Mouse (Mus musculus) limb, embryonic 15.5 days (tissue): Measurements from ENCODE around the gene Adgrl3. TPM values are rescaled to one million over a fixed set of nuclear protein-coding genes. Genes with fewer than 3 reads are reported as not detected.
A peak's percentile ranks its signal among the peaks of the same experiment; 100 is the strongest.

ENCODE experiments used
- ATAC-seq: fragments of 200-750 bp; cut with Nextera tagmentation; 2 replicates; pipeline ENCODE4 v1.8.0; 2017; ENCODE audit warnings: low read depth, moderate TSS enrichment; ENCODE audit not compliant: insufficient number of reproducible peaks, low FRiP score, low TSS enrichment
- H3K27ac ChIP-seq: fragments of 300-500 bp; sonication (generic); 2 replicates; pipeline ENCODE4 v1.5.1; 2015; ENCODE audit warnings: moderate library complexity, mild to moderate bottlenecking, inconsistent platforms
- H3K27me3 ChIP-seq: fragments of 300-500 bp; sonication (generic); 2 replicates; pipeline ENCODE4 v1.6.1; 2015; ENCODE audit warnings: inconsistent platforms
- H3K36me3 ChIP-seq: fragments of 300-500 bp; sonication (generic); 2 replicates; pipeline ENCODE4 v1.6.1; 2015; ENCODE audit warnings: inconsistent platforms
- H3K4me1 ChIP-seq: fragments of 300-500 bp; sonication (generic); 2 replicates; pipeline ENCODE4 v1.6.1; 2015; ENCODE audit warnings: inconsistent platforms
- H3K4me2 ChIP-seq: fragments of 300-500 bp; sonication (generic); 2 replicates; pipeline ENCODE4 v1.6.1; 2015; ENCODE audit warnings: mild to moderate bottlenecking, inconsistent platforms
- H3K4me3 ChIP-seq: fragments of 300-500 bp; sonication (generic); 2 replicates; pipeline ENCODE4 v1.5.1; 2015; ENCODE audit warnings: mild to moderate bottlenecking, inconsistent platforms
- H3K9ac ChIP-seq: fragments of 300-500 bp; sonication (generic); 2 replicates; pipeline ENCODE4 v1.6.1; 2015; ENCODE audit warnings: inconsistent platforms
- H3K9me3 ChIP-seq: fragments of 300-500 bp; sonication (generic); 2 replicates; pipeline ENCODE4 v1.6.1; 2016; ENCODE audit warnings: inconsistent platforms
- WGBS: fragments of 180-500 bp; shearing (Covaris S2); methylation state at CpG from one replicate; pipeline ENCODE4 v1.1.7; 2015; 5-methylcytosine and 5-hydroxymethylcytosine counted together
- polyA plus RNA-seq: library from polyadenylated mRNA; unstranded; fragments of >200 nt; fragmentation: Nextera tagmentation; extraction: Ambion mirVana; gene quantifications from 2 replicates; pipeline ENCODE4 v1.2.1, GENCODE M21; 2015

The Adgrl3 gene
- polyA plus RNA-seq, 1 experiment from 2014 or later, result 32.4 TPM

DNA sequence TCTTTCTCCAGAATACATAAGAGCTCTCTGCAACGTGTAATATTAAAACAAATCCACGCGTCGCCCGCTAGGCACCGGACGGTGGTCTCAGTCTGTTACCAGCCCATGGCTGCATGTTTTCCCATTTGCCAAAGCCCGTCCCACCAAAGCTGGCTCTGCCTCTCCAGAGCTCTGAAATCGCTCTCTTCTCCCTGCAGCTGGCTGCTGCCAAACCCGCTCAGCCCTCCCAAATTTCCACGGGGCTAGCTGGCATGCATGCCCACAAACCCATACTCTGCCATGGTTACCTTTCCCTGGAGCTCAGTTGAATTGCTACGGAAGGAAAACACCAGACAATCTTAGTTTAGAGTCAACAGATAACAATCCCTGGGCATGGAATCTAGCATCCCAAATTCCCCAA lies 139.1 kb downstream of the Adgrl3 start:
- no peak overlapping the region for H3K4me2 ChIP-seq
- no peak overlapping the region for H3K4me3 ChIP-seq
- no peaks in the 10 kb centered on the region for H3K27me3 ChIP-seq
- H3K9ac ChIP-seq, result no peak overlapping the region
- ATAC-seq, result no peak
- H3K36me3 ChIP-seq, result no peaks in the 10 kb centered on the region
- H3K4me1 ChIP-seq, result peaks cover 4% of the 10 kb centered on the region
- no peak overlapping the region for H3K27ac ChIP-seq
- no peaks in the 10 kb centered on the region for H3K9me3 ChIP-seq
- 90% methylated on average over 12 of the region's 12 CpGs for WGBS

DNA sequence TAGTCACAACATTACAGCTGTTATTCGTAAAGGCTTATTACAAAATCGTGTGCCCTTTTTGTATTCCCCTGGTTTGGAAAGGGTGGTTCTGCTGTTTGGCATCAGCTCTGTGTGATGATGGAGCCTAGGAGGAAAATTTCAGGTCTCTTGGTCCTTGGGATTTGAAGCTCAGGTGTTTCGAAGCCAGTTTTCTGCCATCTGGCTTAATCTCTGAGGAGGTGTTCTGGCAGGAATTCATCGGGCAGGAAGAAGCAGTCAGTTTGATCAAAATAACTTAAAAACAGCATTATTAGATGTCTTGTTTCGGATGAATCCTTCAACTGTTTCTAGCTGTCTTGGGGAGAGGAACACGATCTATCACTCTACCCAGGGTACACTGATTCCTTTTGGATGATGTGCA lies 140.5 kb downstream of the Adgrl3 start:
- H3K36me3 ChIP-seq, result no peaks in the 10 kb centered on the region
- no peak overlapping the region for H3K9ac ChIP-seq
- no peak overlapping the region for H3K4me3 ChIP-seq
- WGBS, result 80% methylated on average over 6 of the region's 6 CpGs
- H3K4me2 ChIP-seq, result no peak overlapping the region
- no peak for ATAC-seq
- H3K4me1 ChIP-seq, result peaks cover 4% of the 10 kb centered on the region
- no peaks in the 10 kb centered on the region for H3K9me3 ChIP-seq
- no peaks in the 10 kb centered on the region for H3K27me3 ChIP-seq
- H3K27ac ChIP-seq, result no peak overlapping the region

DNA sequence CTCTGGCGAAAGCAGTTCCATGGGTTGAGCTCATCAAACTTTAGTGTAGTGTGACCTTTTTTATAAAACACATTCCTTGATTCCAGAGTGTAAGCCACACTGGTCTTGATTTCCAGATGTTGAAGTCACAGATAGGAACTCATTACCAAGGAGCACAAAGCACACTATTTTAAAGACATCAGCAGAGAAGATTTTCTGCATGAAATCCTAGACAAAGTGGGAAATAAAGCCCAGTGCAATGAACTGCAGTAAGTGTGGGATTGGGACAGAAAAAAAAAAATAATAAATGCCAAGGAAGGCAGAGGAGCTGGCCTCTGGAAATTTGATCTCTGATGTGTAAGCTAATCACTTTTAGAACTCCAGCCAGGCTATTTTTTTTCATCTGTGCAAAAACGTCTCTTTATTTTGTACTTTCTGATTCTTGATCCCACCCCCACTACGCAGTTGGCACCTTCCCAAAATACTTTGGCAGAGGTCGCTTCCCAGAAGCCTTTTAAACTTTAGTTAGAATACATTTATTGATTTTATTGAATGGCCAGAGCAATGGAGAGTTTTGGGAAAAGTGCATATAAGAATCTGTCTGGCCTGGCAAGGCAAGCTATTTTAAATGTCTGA lies 169.0 kb downstream of the Adgrl3 start:
- no peaks in the 10 kb centered on the region for H3K27me3 ChIP-seq
- H3K27ac ChIP-seq, result 0 out of 2 replicates have a peak overlapping the region, but pooled peaks have one; percentile 47
- ATAC-seq, result no peak
- 12% methylated on average over 4 of the region's 4 CpGs for WGBS
- peaks cover 6% of the 10 kb centered on the region for H3K4me1 ChIP-seq
- H3K36me3 ChIP-seq, result no peaks in the 10 kb centered on the region
- H3K4me2 ChIP-seq, result no peak overlapping the region
- H3K4me3 ChIP-seq, result no peak overlapping the region
- no peaks in the 10 kb centered on the region for H3K9me3 ChIP-seq
- H3K9ac ChIP-seq, result no peak overlapping the region

DNA sequence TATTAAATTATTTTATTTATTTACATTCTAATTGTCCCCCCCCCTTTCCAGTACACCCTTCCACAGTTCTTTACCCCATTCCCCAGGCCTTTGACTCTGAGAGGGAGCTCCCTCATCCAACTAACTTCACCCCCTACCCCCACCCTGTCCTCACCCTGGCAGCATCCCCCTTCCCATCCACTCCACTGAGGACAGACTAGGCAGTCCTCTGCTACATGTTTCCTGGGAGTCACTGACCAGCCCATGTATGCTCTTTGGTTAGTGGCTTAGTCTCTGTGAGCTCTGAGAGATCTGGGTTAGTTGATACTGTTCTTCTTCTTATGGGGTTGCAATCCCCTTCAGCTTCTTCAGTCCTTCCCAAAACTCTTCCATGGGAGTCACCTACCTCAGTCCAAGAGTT lies 180.4 kb downstream of the Adgrl3 start:
- H3K9me3 ChIP-seq, result no peaks in the 10 kb centered on the region
- no peak overlapping the region for H3K4me2 ChIP-seq
- no peak overlapping the region for H3K4me3 ChIP-seq
- no peaks in the 10 kb centered on the region for H3K36me3 ChIP-seq
- no peak for ATAC-seq
- H3K4me1 ChIP-seq, result no peaks in the 10 kb centered on the region
- H3K9ac ChIP-seq, result no peak overlapping the region
- no peaks in the 10 kb centered on the region for H3K27me3 ChIP-seq
- no peak overlapping the region for H3K27ac ChIP-seq

DNA sequence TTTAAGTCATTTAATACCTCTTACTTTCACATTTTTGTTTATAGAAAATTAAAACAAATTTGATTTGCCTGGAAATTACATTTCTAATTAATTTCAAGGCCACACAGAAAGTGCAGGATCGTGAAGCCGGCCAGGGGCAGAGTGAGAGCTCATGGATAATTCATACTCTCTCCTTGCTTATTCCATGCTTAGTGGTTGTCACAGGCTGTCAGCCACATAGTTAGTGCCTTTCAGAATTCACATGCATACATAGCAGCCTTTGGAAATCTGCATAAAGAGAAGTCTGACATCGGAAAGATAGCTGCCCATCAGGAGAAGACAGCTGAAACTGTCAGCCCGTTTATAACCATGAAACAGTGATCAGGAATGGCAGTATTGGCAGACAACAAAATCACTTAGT lies 181.9 kb downstream of the Adgrl3 start:
- Histone ChIP-seq H3K9ac (no peak overlapping the region), H3K27me3 (no peaks in the 10 kb centered on the region), H3K27ac (no peak overlapping the region), H3K4me2 (no peak overlapping the region), H3K9me3 (no peaks in the 10 kb centered on the region), H3K36me3 (no peaks in the 10 kb centered on the region), H3K4me3 (no peak overlapping the region), H3K4me1 (no peaks in the 10 kb centered on the region)
- ATAC-seq, result no peak
- 79% methylated on average over 4 of the region's 4 CpGs for WGBS

DNA sequence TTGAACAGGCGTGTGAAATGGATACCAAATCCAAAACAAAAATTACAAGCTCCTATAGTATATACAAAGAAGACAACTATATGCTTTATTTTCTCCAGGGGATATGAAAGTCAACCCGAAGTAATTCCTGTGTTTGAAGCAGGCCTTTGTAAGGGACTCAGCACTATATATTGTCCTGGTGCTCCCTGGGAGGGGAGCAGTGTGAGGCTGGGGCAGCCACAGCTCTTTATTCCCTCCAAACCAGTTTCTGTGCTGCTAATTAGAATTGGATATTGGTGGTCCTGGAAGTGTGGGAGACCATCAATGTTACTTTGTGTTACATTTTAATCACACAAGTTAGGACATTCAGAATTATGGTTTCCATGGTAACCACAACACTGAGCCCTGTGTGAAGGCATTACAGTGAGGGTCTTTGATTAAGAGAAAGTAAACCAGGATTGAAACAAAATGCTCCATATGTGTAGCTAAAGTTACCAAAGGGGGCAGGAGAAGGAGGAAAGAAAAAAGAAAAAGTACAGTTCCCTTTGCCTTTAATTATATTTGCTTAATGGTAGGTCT lies 198.6 kb downstream of the Adgrl3 start:
- no peak overlapping the region for H3K9ac ChIP-seq
- H3K4me2 ChIP-seq, result no peak overlapping the region
- peak overlapping the region; percentile 54; the same call in 1 of the 2 replicates for H3K27ac ChIP-seq
- no peaks in the 10 kb centered on the region for H3K27me3 ChIP-seq
- no peak overlapping the region for H3K4me3 ChIP-seq
- no peaks in the 10 kb centered on the region for H3K36me3 ChIP-seq
- H3K9me3 ChIP-seq, result no peaks in the 10 kb centered on the region
- WGBS, result 54% methylated on average over 2 of the region's 2 CpGs
- H3K4me1 ChIP-seq, result no peaks in the 10 kb centered on the region
- no peak for ATAC-seq

DNA sequence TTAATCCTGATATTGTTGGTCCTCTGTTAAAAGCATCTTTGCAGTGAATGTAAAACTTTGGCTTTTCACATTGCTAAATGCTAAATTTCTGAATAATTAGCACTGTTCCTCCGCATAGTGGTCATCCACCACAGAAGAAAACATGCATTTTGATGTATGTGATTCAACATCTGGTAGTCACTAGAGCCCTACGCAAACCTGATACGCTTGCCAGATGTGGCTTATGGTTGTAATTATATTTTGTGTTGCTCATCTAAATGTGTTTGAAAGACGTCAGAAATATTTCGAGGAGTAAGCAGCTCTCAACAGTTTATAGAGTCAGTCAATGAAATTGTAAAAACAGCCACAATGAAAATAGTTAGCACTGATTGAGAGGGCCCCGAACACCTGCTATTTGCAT lies 204.5 kb downstream of the Adgrl3 start:
- WGBS, result 32% methylated on average over 6 of the region's 6 CpGs
- no peaks in the 10 kb centered on the region for H3K27me3 ChIP-seq
- ATAC-seq, result no peak
- H3K4me2 ChIP-seq, result no peak overlapping the region
- H3K9ac ChIP-seq, result no peak overlapping the region
- H3K4me3 ChIP-seq, result no peak overlapping the region
- no peaks in the 10 kb centered on the region for H3K9me3 ChIP-seq
- H3K36me3 ChIP-seq, result no peaks in the 10 kb centered on the region
- no peak overlapping the region for H3K27ac ChIP-seq
- H3K4me1 ChIP-seq, result no peaks in the 10 kb centered on the region

DNA sequence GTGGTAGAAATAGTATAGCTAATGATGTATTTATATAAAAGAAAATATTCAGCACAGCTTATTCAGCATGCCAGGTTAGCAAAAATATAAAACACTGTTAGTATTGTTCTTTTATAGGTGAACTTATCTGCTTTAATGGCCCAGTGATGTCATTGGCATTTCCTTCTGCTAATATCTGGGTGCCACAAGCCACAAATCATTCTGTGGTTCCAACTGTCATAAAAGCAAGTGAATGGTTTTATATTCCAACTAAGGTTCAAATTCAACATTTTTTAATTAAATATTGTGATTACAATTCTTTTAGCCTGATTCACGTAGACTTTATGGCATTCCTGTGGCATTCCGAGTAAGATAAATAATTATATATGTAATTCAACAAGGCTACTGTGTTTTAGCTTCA lies 205.5 kb downstream of the Adgrl3 start:
- no peak overlapping the region for H3K4me2 ChIP-seq
- H3K27me3 ChIP-seq, result no peaks in the 10 kb centered on the region
- H3K4me3 ChIP-seq, result no peak overlapping the region
- H3K9me3 ChIP-seq, result no peaks in the 10 kb centered on the region
- H3K27ac ChIP-seq, result no peak overlapping the region
- no peak overlapping the region for H3K9ac ChIP-seq
- ATAC-seq, result no peak
- no peaks in the 10 kb centered on the region for H3K4me1 ChIP-seq
- 57% methylated on average over 2 of the region's 2 CpGs for WGBS
- H3K36me3 ChIP-seq, result no peaks in the 10 kb centered on the region

DNA sequence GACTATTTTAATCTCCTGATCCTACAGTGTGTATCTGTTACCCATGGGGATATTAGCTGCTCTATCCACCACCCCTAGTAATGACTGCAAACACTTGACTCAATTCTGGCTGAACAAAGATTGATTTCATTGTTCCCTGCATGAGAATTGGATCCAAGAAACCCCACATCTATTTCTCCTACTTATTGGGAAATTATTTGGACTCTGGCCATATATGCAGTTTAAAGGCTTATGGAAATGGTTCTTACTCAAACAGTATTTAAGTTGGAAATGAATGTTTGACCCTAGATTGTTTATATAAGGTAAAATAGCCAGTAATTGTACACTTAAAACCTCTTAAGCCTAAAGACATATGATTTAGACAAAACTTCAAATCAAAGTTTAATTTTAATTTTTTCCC lies 207.3 kb downstream of the Adgrl3 start:
- Histone ChIP-seq H3K9ac (no peak overlapping the region), H3K4me2 (no peak overlapping the region), H3K27me3 (no peaks in the 10 kb centered on the region), H3K27ac (no peak overlapping the region), H3K4me1 (no peaks in the 10 kb centered on the region), H3K4me3 (no peak overlapping the region), H3K36me3 (no peaks in the 10 kb centered on the region), H3K9me3 (no peaks in the 10 kb centered on the region)
- ATAC-seq, result no peak

DNA sequence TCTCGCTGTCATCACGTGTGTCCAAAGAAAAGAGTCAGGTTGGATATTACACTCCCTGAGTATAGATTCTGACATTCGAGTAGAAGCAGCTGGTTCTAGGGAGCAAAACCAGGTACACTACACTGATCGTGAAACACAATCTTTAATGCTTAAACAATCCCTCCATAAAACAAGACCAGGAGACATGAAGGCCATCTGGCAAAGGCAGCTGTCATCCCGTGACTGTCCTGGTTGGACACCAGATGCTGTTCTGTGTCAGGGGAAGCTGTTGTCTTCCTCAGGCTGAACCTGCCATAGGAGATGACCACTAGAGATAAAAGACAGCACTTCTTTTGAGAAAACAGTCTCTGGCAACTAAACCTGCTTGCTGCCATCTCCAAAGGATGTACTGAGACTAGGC lies 228.8 kb downstream of the Adgrl3 start:
- no peaks in the 10 kb centered on the region for H3K27me3 ChIP-seq
- H3K36me3 ChIP-seq, result no peaks in the 10 kb centered on the region
- ATAC-seq, result no peak
- WGBS, result 52% methylated on average over 5 of the region's 5 CpGs
- H3K27ac ChIP-seq, result no peak overlapping the region
- no peak overlapping the region for H3K4me2 ChIP-seq
- H3K4me3 ChIP-seq, result no peak overlapping the region
- H3K9ac ChIP-seq, result no peak overlapping the region
- H3K4me1 ChIP-seq, result no peaks in the 10 kb centered on the region
- H3K9me3 ChIP-seq, result no peaks in the 10 kb centered on the region

DNA sequence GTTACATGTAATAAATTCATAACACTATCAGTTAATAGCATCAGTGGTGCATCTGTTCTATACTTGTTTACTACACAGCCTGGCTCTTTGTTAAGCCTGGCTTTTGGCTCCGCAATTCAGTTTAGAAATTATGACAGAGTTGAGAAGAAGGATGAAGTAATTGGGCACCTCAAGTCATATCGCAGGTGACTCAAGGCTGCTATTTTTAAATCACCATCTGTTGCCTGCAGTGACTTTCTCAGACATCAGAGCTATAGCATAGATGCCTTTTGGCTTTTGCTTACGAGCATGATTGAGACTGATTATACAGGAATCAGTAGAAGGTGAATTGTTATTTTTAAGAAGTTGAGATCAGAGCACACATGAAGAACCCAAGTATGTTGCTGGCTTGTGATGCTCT lies 236.2 kb downstream of the Adgrl3 start:
- H3K27me3 ChIP-seq, result no peaks in the 10 kb centered on the region
- no peak overlapping the region for H3K9ac ChIP-seq
- no peak overlapping the region for H3K4me2 ChIP-seq
- H3K27ac ChIP-seq, result no peak overlapping the region
- ATAC-seq, result no peak
- no peaks in the 10 kb centered on the region for H3K36me3 ChIP-seq
- 77% methylated on average over 3 of the region's 3 CpGs for WGBS
- no peak overlapping the region for H3K4me3 ChIP-seq
- no peaks in the 10 kb centered on the region for H3K4me1 ChIP-seq
- H3K9me3 ChIP-seq, result no peaks in the 10 kb centered on the region

DNA sequence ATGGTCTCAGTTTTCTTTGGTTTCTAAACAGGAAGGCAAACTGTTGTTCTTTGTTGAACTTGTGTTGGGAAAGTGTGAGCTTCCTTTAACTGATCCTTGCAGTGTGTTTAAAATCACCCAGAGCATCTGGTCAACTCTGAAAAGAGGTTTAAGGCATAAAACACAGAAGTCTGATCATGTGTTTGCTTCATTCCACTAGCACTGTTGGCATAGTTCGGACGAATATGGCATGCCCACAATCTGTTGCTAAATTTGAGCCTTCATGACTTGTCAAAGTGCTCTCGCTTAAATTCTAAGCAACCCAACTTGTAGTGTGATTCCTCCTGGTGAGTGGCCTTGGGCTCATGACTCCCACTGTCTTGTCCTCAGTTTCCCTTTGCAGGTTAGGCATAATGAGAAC lies 249.8 kb downstream of the Adgrl3 start:
- ATAC-seq, result no peak
- H3K27me3 ChIP-seq, result no peaks in the 10 kb centered on the region
- no peaks in the 10 kb centered on the region for H3K4me1 ChIP-seq
- H3K9me3 ChIP-seq, result no peaks in the 10 kb centered on the region
- no peaks in the 10 kb centered on the region for H3K36me3 ChIP-seq
- H3K4me3 ChIP-seq, result no peak overlapping the region
- no peak overlapping the region for H3K9ac ChIP-seq
- no peak overlapping the region for H3K27ac ChIP-seq
- WGBS, result 80% methylated on average over 3 of the region's 3 CpGs
- no peak overlapping the region for H3K4me2 ChIP-seq
